Mouse (Mus musculus): ENCODE results near the gene Tpst1.

Tpst1 gene

GRCm38 (mm10) chr5:130089626-130090393 lies 16.7 kb downstream of the Tpst1 start:
- no peak for DNase-seq

GRCm38 (mm10) chr5:130096754-130097153 lies 23.6 kb downstream of the Tpst1 start:
- DNase-seq: peak; percentile 47

DNA sequence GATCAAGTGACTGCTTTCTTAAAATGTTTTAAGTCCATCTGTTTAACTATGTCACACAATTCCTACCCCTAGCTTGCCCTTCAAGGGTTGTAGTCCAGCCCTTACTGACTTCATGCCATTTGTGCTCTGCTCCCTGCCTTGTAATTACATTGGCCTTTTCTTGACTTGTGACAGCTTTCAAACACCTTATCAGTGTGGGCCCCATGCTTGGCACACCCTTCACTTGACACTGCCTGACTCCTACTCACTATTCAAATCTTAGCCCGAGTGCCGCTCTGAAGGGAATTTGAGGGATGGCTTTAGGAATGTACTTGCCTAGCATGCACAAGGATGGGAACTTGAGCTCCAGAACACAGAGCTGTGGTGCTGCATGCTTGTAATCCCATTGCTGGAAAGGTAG lies 24.7 kb downstream of the Tpst1 start:
- DNase-seq: no peak

DNA sequence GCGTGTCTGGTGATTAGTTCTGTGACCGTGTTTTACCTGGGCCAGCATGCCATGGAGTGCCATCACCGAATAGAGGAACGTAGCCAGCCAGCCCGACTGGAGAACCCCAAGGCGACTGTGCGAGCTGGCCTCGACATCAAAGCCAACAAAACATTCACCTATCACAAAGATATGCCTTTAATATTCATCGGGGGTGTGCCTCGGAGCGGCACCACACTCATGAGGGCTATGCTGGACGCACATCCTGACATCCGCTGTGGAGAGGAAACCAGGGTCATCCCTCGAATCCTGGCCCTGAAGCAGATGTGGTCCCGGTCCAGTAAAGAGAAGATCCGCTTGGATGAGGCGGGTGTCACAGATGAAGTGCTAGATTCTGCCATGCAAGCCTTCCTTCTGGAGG lies 28.6 kb downstream of the Tpst1 start:
- no peak for DNase-seq

- no peak for DNase-seq
Observed at GRCm38 (mm10) chr5:130109348-130109747, 36.2 kb downstream of the Tpst1 start.

DNA sequence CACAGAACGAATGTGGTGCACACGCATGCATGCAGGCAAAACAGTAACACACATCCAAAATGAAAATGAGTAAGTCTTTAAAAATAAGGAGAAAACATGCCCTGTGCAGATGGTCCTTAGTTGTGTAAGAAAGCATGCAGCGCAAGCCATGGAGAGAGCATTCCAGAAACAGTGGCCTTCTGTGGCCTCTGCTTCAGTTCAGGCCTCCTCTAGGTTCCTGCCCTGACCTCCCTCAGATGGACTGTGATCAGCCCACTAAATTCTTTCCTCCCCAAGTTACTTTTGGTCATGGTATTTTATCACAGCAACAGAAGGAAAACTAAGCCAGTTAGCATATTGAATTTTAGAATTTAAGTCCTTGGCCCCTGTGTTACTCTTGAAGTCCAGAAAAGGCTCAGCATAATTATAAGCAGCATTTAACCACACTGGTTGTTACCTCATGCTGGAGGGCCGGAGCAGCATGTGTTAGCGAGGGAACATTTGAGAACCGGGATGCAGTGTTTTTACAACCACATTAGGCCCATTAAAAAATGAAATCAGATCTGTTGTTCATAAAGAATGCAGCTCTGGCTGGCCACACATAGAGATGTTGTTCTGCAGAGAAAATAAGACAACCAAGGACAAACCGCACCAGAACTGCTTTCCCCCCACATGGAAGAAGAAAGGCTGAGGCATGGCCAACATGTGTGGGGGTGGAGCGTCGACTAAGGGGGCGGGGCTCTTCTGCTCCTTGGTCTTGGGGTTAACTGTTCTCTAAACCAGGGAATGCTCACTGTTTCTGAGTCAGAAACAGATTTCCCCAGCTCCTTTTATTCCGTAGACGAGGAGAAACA lies 37.7 kb downstream of the Tpst1 start:
- DNase-seq: no peak

DNA sequence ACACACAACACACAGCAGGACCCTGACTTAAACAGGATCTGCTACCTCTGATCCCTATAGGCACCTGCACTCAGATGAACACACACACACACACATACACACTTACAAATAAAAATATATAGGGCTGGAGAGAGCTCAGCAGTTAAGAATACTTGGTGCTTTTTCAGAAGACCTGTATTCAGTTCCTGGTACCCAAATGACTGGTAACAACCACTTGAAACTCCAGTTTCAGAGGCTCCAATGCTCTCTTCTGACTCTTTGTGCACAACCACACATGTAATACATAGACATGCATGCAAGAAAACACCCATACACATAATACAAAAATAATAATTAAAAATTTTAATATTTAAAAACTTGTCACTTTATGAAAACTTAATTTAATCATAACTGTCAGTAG lies 39.5 kb downstream of the Tpst1 start:
- DNase-seq: no peak

DNA sequence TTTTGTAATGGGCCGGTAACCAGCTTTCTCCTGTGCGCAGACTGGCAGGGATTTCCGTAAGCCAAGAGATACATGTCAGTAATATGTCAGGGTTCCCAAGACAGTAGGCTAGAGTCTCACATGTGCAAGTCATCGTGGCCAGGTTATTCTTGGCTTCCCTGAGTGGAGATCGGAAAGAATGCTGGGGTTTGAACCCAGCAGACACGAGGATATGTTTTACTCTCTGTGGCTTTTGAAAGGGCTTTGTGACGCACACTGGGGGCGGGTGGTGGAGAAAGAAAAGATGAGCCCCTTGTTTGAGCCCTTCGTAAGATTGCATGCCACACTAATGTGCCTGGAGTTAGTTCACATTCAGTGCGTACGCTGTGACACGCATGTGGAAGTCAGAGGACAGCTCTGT lies 43.0 kb downstream of the Tpst1 start:
- DNase-seq: no peak

DNA sequence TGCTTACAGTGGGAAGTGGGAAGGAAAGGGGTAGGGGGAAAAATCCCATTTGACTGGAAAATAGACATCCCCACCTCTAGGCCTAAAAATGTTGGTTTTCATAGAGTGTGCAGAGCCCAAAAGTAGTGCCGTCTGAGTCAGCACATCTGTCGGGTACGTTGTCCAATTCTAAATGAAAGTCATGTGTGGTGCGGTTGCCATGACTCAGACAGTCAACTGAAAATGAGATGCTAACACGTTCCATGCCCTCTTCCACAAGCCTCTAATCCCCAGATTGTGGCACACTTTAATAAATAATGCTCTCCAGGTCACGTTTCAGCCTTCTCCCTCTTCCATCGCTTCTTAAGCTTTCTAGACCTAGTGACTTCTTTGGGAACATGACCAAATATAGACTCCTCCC lies 43.7 kb downstream of the Tpst1 start:
- no peak for DNase-seq

GRCm38 (mm10) chr5:130117932-130118331 lies 44.8 kb downstream of the Tpst1 start:
- no peak for DNase-seq

- no peak for DNase-seq
Observed at GRCm38 (mm10) chr5:130119236-130119635, 46.1 kb downstream of the Tpst1 start.

GRCm38 (mm10) chr5:130120070-130120736 lies 47.1 kb downstream of the Tpst1 start:
- DNase-seq: no peak

DNA sequence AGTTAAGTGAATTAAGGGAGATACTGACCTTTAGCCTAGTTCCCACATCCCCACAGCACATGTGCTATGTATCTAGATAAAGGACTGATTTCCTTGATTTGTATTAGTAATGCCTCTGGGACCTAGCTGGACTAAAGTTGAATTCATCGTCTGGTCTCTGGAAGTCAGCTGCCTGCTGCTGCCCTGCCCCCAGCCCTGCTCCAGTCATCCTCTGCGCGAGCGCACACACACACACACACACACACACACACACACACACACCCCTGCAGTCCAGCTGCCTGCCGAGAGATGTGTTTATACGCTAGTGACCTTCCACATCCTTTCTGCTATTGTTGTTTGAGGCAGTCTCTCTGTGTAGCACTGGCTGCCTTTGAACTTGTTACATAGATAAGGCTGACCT lies 47.8 kb downstream of the Tpst1 start:
- DNase-seq: peak; percentile 30

- DNase-seq: no peak
Observed at GRCm38 (mm10) chr5:130122355-130122754, 49.2 kb downstream of the Tpst1 start.

- DNase-seq: no peak
Observed at GRCm38 (mm10) chr5:130124271-130124670, 51.1 kb downstream of the Tpst1 start.

GRCm38 (mm10) chr5:130128686-130129523 lies 55.8 kb downstream of the Tpst1 start:
- DNase-seq: no peak

GRCm38 (mm10) chr5:130129524-130129793 lies 56.3 kb downstream of the Tpst1 start:
- no peak for DNase-seq

- no peak for DNase-seq
Observed at GRCm38 (mm10) chr5:130136597-130136996, 63.5 kb downstream of the Tpst1 start.

GRCm38 (mm10) chr5:130139393-130139792 lies 66.3 kb downstream of the Tpst1 start:
- peak; percentile 78 for DNase-seq

GRCm38 (mm10) chr5:130141138-130141537 lies 68.0 kb downstream of the Tpst1 start:
- no peak for DNase-seq

GRCm38 (mm10) chr5:130142041-130142440 lies 68.9 kb downstream of the Tpst1 start:
- DNase-seq: no peak

GRCm38 (mm10) chr5:130143101-130143500 lies 70.0 kb downstream of the Tpst1 start:
- DNase-seq: no peak

GRCm38 (mm10) chr5:130143977-130144333 lies 70.8 kb downstream of the Tpst1 start:
- DNase-seq: peak; percentile 84
